ENCODE assay signal across 8 mouse cellular contexts in genomic region chr5:138085421-138085911, GRCm38 (mm10). TPM values are rescaled to one million over a fixed set of nuclear protein-coding genes. Genes with fewer than 3 reads are reported as not detected.
DNase-seq lines count a peak whose midpoint lies in the region; ATAC-seq and TF ChIP-seq lines count a peak whose summit lies in the region.

No protein-coding gene starts in this region.

- no peaks in the 10 kb centered on the region for H3K9me3 ChIP-seq in CH12.LX (replicated peaks; ENCODE audit: low read length)
- H3K9me3 ChIP-seq in embryonic facial prominence, embryonic 10.5 days: no peaks in the 10 kb centered on the region
- no peaks in the 10 kb centered on the region for H3K9me3 ChIP-seq in hindbrain, embryonic 13.5 days
- H3K9me3 ChIP-seq in limb, embryonic 15.5 days: no peaks in the 10 kb centered on the region
- H3K9me3 ChIP-seq in midbrain, postnatal 0 days (ENCODE audit: low read length): no peaks in the 10 kb centered on the region

- peak overlapping the region; percentile 98 for H3K4me2 ChIP-seq in CH12.LX (ENCODE audit: insufficient read depth, low read depth, poor library complexity, severe bottlenecking)
- peak overlapping the region; percentile 80 for H3K4me2 ChIP-seq in hindbrain, embryonic 13.5 days
- peak overlapping the region; percentile 61 for H3K4me2 ChIP-seq in limb, embryonic 15.5 days
- H3K4me2 ChIP-seq in midbrain, postnatal 0 days (ENCODE audit: low read depth, low read length, poor library complexity, severe bottlenecking): peak overlapping the region; percentile 60

- peak; percentile 9 for DNase-seq in gastrocnemius, postnatal 10 days
- DNase-seq in gastrocnemius, postnatal 25 days: no peak
- DNase-seq in CH12.LX (ENCODE audit: extremely low read depth): peak; percentile 32
- no peak for DNase-seq in embryonic facial prominence, embryonic 10.5 days (ENCODE audit: low spot score)
- DNase-seq in midbrain, postnatal 0 days (ENCODE audit: low spot score): peak; percentile 36
- DNase-seq in gastrocnemius, postnatal 36 days: no peak

- TF ChIP-seq EP300 in CH12.LX (IDR thresholded peaks at IDR 0.05; ENCODE audit: low read length): no peak

- H3K9ac ChIP-seq in CH12.LX (ENCODE audit: insufficient read depth, low read depth): peak overlapping the region; percentile 100
- H3K9ac ChIP-seq in hindbrain, embryonic 13.5 days: peak overlapping the region; percentile 97
- H3K9ac ChIP-seq in limb, embryonic 15.5 days: peak overlapping the region; percentile 95
- H3K9ac ChIP-seq in midbrain, postnatal 0 days (replicated peaks; ENCODE audit: low read length, poor library complexity, severe bottlenecking): peak overlapping the region; percentile 99

- H3K36me3 ChIP-seq in CH12.LX (replicated peaks in 1 of 2; ENCODE audit: control insufficient read depth in 1 of 2, insufficient read depth in 1 of 2, low read length in 1 of 2): peaks cover 7 to 28% of the 10 kb centered on the region in 2 experiments
- H3K36me3 ChIP-seq in embryonic facial prominence, embryonic 10.5 days (replicated peaks): peaks cover 27% of the 10 kb centered on the region
- peaks cover 13% of the 10 kb centered on the region; the same call in 1 of the 2 replicates for H3K36me3 ChIP-seq in hindbrain, embryonic 13.5 days
- peaks cover 10% of the 10 kb centered on the region; the same call in 1 of the 2 replicates for H3K36me3 ChIP-seq in limb, embryonic 15.5 days
- H3K36me3 ChIP-seq in midbrain, postnatal 0 days (ENCODE audit: insufficient read depth, low read length): no peaks in the 10 kb centered on the region

- dilution Hi-C loops in CH12.LX (cut with MboI; ENCODE audit: extremely low pct_ligation_motif_present, extremely low pct_unique_long_range_greater_than_20kb, low sequenced_read_pairs): no loop called here

- WGBS in embryonic facial prominence, embryonic 10.5 days: under 1% methylated on average over 18 of the region's 18 CpGs
- WGBS in hindbrain, embryonic 13.5 days: 0% methylated on average over 18 of the region's 18 CpGs
- under 1% methylated on average over 18 of the region's 18 CpGs for WGBS in limb, embryonic 15.5 days
- WGBS in midbrain, postnatal 0 days: under 1% methylated on average over 18 of the region's 18 CpGs

- no peak for TF ChIP-seq RAD21 in CH12.LX (IDR thresholded peaks at IDR 0.05; ENCODE audit: low read depth, low read length)

- TF ChIP-seq CTCF in CH12.LX (conservative IDR thresholded peaks at IDR 0.05 in 1 of 2, IDR thresholded peaks at IDR 0.05 in 1 of 2; ENCODE audit: low read depth in 2 of 2, low read length in 2 of 2): no peak
- no peak for TF ChIP-seq CTCF in midbrain, postnatal 0 days (IDR thresholded peaks at IDR 0.05)

- H3K27ac ChIP-seq in CH12.LX (ENCODE audit: insufficient read depth, low read depth): no peak overlapping the region
- H3K27ac ChIP-seq in embryonic facial prominence, embryonic 10.5 days (replicated peaks): peak overlapping the region; percentile 99
- H3K27ac ChIP-seq in hindbrain, embryonic 13.5 days: peak overlapping the region; percentile 95
- peak overlapping the region; percentile 89 for H3K27ac ChIP-seq in limb, embryonic 15.5 days
- peak overlapping the region; percentile 92 for H3K27ac ChIP-seq in midbrain, postnatal 0 days (ENCODE audit: low read depth, low read length)

- peaks cover 0 to 49% of the 10 kb centered on the region in 2 experiments; a peak in 2 of 4 replicates for H3K4me1 ChIP-seq in CH12.LX (ENCODE audit: control insufficient read depth in 1 of 2, insufficient read depth in 2 of 2)
- peaks cover 11% of the 10 kb centered on the region for H3K4me1 ChIP-seq in embryonic facial prominence, embryonic 10.5 days
- peaks cover 36% of the 10 kb centered on the region for H3K4me1 ChIP-seq in hindbrain, embryonic 13.5 days (replicated peaks)
- H3K4me1 ChIP-seq in limb, embryonic 15.5 days: no peaks in the 10 kb centered on the region
- no peaks in the 10 kb centered on the region; the same call in 1 of the 2 replicates for H3K4me1 ChIP-seq in midbrain, postnatal 0 days (ENCODE audit: insufficient read depth, low read length)

- intact Hi-C loops in gastrocnemius, postnatal 36 days (cut with DNase I): loop anchor here (5.0 kb wide), 1 partner anchor 67 kb away; no protein-coding TSS in a partner anchor

- no peak for TF ChIP-seq POLR2A in CH12.LX (IDR thresholded peaks at IDR 0.05; ENCODE audit: low read depth, low read length)

- H3K79me2 ChIP-seq in CH12.LX (replicated peaks; ENCODE audit: control insufficient read depth, extremely low read depth, insufficient read depth, poor library complexity, severe bottlenecking): peaks cover 47% of the 10 kb centered on the region

- no peak for ATAC-seq in hindbrain, embryonic 13.5 days (ENCODE audit: low FRiP score)
- ATAC-seq in limb, embryonic 15.5 days (ENCODE audit: insufficient number of reproducible peaks, low FRiP score, low TSS enrichment, low read depth): no peak
- ATAC-seq in midbrain, postnatal 0 days (ENCODE audit: low FRiP score): peak; percentile 29; the same call in 1 of the 2 replicates

- H3K4me3 ChIP-seq in CH12.LX (replicated peaks in 1 of 3; ENCODE audit: low read depth in 2 of 3, low read length in 2 of 3, poor library complexity in 1 of 3): peak overlapping the region; percentile 73 to 100 (median 91)
- H3K4me3 ChIP-seq in embryonic facial prominence, embryonic 10.5 days: peak overlapping the region; percentile 95
- H3K4me3 ChIP-seq in hindbrain, embryonic 13.5 days: peak overlapping the region; percentile 92
- peak overlapping the region; percentile 83 for H3K4me3 ChIP-seq in limb, embryonic 15.5 days
- H3K4me3 ChIP-seq in midbrain, postnatal 0 days (ENCODE audit: low read depth, low read length): peak overlapping the region; percentile 95

- no peaks in the 10 kb centered on the region for H3K27me3 ChIP-seq in CH12.LX (replicated peaks)
- no peaks in the 10 kb centered on the region for H3K27me3 ChIP-seq in embryonic facial prominence, embryonic 10.5 days (replicated peaks; ENCODE audit: low read depth, poor library complexity, severe bottlenecking)
- H3K27me3 ChIP-seq in hindbrain, embryonic 13.5 days: no peaks in the 10 kb centered on the region
- H3K27me3 ChIP-seq in limb, embryonic 15.5 days: no peaks in the 10 kb centered on the region
- no peaks in the 10 kb centered on the region for H3K27me3 ChIP-seq in midbrain, postnatal 0 days (ENCODE audit: insufficient read depth, low read length)

- in situ Hi-C loops in CH12.LX (cut with MboI; ENCODE audit: low pct_ligation_motif_present, low pct_unique_long_range_greater_than_20kb, low sequenced_read_pairs): no loop called here

TF ChIP-seq in CH12.LX, 34 proteins besides CTCF, POLR2A, EP300 and RAD21 (continues in another document):
- TF ChIP-seq ZNF384 (IDR thresholded peaks at IDR 0.05; ENCODE audit: low read depth, low read length) (no peak), JUND (conservative IDR thresholded peaks at IDR 0.05; ENCODE audit: low read depth, low read length) (no peak), UBTF (IDR thresholded peaks at IDR 0.05; ENCODE audit: low read depth, low read length) (no peak), RCOR1 (conservative IDR thresholded peaks at IDR 0.05; ENCODE audit: low read depth, low read length) (no peak), ETS1 (conservative IDR thresholded peaks at IDR 0.05; ENCODE audit: low read depth, low read length) (no peak), MEF2A (IDR thresholded peaks at IDR 0.05; ENCODE audit: borderline replicate concordance, low read depth, low read length) (no peak), NRF1 (IDR thresholded peaks at IDR 0.05; ENCODE audit: low read depth, low read length) (no peak), TBP (conservative IDR thresholded peaks at IDR 0.05; ENCODE audit: low read depth, low read length) (no peak)

RNA-seq across cellular contexts. Expression of gene Zkscan1, which starts 0.6 kb away (rescaled TPM):
- total RNA-seq in gastrocnemius, postnatal 10 days (2021): 10 to 100 TPM; 14.2 to 16.7 TPM
- total RNA-seq in gastrocnemius, postnatal 25 days (2021): 1 to 10 TPM; 8.4 to 9.1 TPM
- total RNA-seq in CH12.LX (2012; rRNA removed) (9.5 and 10.5 TPM in 2 replicates), CH12.LX (2014; rRNA removed) (10.7 and 12.0 TPM in 2 replicates)
- polyA plus RNA-seq in CH12.LX (2012; ENCODE audit: insufficient read length, low read depth): 8.9 and 9.2 TPM in 2 replicates
- polyA plus RNA-seq in embryonic facial prominence, embryonic 10.5 days (2016; fragmentation: Nextera tagmentation; extraction: Ambion mirVana): 28.2 and 30.0 TPM in 2 replicates
- polyA plus RNA-seq in hindbrain, embryonic 13.5 days (2015; fragmentation: Nextera tagmentation; extraction: Ambion mirVana): 27.1 and 27.2 TPM in 2 replicates
- 15.6 and 17.0 TPM in 2 replicates for polyA plus RNA-seq in limb, embryonic 15.5 days (2015; fragmentation: Nextera tagmentation; extraction: Ambion mirVana)
- total RNA-seq in midbrain, postnatal 0 days (2014; rRNA removed): 40.4 and 45.3 TPM in 2 replicates
- 11.4 and 11.6 TPM in 2 replicates for polyA plus RNA-seq in midbrain, postnatal 0 days (2015; fragmentation: Nextera tagmentation; extraction: Ambion mirVana)
- total RNA-seq in gastrocnemius, postnatal 36 days (2021): 10 to 100 TPM in 1 of 2 experiments, 1 to 10 TPM in 1; 7.0 to 10.2 TPM

RNA-seq across cellular contexts. Expression of gene Zscan21, which starts 31.2 kb away (rescaled TPM):
- 10 to 100 TPM; 12.9 to 14.3 TPM for total RNA-seq in gastrocnemius, postnatal 10 days (2021)
- total RNA-seq in gastrocnemius, postnatal 25 days (2021): 10 to 100 TPM; 11.0 to 11.9 TPM
- total RNA-seq in CH12.LX (2012; rRNA removed): 9.0 and 10.8 TPM in 2 replicates
- total RNA-seq in CH12.LX (2014; rRNA removed): 9.0 and 9.6 TPM in 2 replicates
- 12.1 and 13.6 TPM in 2 replicates for polyA plus RNA-seq in CH12.LX (2012; ENCODE audit: insufficient read length, low read depth)
- polyA plus RNA-seq in embryonic facial prominence, embryonic 10.5 days (2016; fragmentation: Nextera tagmentation; extraction: Ambion mirVana): 96.5 and 97.0 TPM in 2 replicates
- polyA plus RNA-seq in hindbrain, embryonic 13.5 days (2015; fragmentation: Nextera tagmentation; extraction: Ambion mirVana): 102 and 113 TPM in 2 replicates
- 52.8 and 56.5 TPM in 2 replicates for polyA plus RNA-seq in limb, embryonic 15.5 days (2015; fragmentation: Nextera tagmentation; extraction: Ambion mirVana)
- 20.7 and 22.1 TPM in 2 replicates for total RNA-seq in midbrain, postnatal 0 days (2014; rRNA removed)
- 54.3 and 57.1 TPM in 2 replicates for polyA plus RNA-seq in midbrain, postnatal 0 days (2015; fragmentation: Nextera tagmentation; extraction: Ambion mirVana)
- total RNA-seq in gastrocnemius, postnatal 36 days (2021): 10 to 100 TPM; 10.1 to 12.8 TPM

RNA-seq across cellular contexts. Expression of gene Smok3c, which starts 32.5 kb away (rescaled TPM):
- total RNA-seq in gastrocnemius, postnatal 10 days (2021): not detected
- total RNA-seq in gastrocnemius, postnatal 25 days (2021): not detected
- total RNA-seq in CH12.LX (2012; rRNA removed) (not detected in 2 replicates), CH12.LX (2014; rRNA removed) (not detected in 2 replicates)
- not detected in 2 replicates for polyA plus RNA-seq in CH12.LX (2012; ENCODE audit: insufficient read length, low read depth)
- not detected in 2 replicates for polyA plus RNA-seq in embryonic facial prominence, embryonic 10.5 days (2016; fragmentation: Nextera tagmentation; extraction: Ambion mirVana)
- polyA plus RNA-seq in hindbrain, embryonic 13.5 days (2015; fragmentation: Nextera tagmentation; extraction: Ambion mirVana): not detected in 2 replicates
- not detected in 2 replicates for polyA plus RNA-seq in limb, embryonic 15.5 days (2015; fragmentation: Nextera tagmentation; extraction: Ambion mirVana)
- not detected in 2 replicates for total RNA-seq in midbrain, postnatal 0 days (2014; rRNA removed)
- not detected in 2 replicates for polyA plus RNA-seq in midbrain, postnatal 0 days (2015; fragmentation: Nextera tagmentation; extraction: Ambion mirVana)
- not detected for total RNA-seq in gastrocnemius, postnatal 36 days (2021)

Comparison
In these comparisons a context has a peak if more than half of its experiments do, and no peak if none do; other contexts are left out.
1. DNase-seq: peak in gastrocnemius, postnatal 10 days (single experiment), CH12.LX (single experiment) and midbrain, postnatal 0 days (single experiment); none in gastrocnemius, postnatal 25 days (single experiment), embryonic facial prominence, embryonic 10.5 days (single experiment) and gastrocnemius, postnatal 36 days (0 of 2).
2. Peak in every context shown above with its lines, with median percentiles within 50 percentile points of each other: H3K4me2 ChIP-seq, H3K4me3 ChIP-seq and H3K9ac ChIP-seq.